Mouse (Mus musculus) c-Kit-positive CD71-negative TER-119-negative erythroid progenitor cells, embryonic 14.5 days (primary cell): ENCODE measurements around the gene Rbm19.

Experiments
- DNase-seq: peaks from one replicate; pipeline ENCODE4 v3.0.0-alpha.2; 2013; ENCODE audit warnings: low read depth

Gene Rbm19

DNA sequence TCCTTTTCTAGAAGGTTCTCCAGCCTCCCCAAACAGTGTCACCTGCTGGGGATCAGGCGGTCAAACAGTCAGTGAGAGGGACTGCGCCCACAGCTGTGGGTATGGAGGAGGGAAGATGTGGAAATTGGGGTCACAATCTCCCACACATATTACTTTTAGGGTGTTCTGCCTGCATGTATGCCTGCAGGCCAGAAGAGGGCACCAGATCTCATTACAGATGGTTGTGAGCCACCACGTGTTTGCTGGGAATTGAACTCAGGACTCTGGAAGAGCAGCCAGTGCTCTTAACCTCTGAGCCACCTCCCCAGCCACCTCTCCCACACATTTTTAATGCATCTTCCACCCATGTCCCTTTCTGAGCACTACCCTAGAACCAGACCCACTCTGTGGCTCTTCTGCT lies 88.1 kb downstream of the Rbm19 start:
- DNase-seq = no peak

DNA sequence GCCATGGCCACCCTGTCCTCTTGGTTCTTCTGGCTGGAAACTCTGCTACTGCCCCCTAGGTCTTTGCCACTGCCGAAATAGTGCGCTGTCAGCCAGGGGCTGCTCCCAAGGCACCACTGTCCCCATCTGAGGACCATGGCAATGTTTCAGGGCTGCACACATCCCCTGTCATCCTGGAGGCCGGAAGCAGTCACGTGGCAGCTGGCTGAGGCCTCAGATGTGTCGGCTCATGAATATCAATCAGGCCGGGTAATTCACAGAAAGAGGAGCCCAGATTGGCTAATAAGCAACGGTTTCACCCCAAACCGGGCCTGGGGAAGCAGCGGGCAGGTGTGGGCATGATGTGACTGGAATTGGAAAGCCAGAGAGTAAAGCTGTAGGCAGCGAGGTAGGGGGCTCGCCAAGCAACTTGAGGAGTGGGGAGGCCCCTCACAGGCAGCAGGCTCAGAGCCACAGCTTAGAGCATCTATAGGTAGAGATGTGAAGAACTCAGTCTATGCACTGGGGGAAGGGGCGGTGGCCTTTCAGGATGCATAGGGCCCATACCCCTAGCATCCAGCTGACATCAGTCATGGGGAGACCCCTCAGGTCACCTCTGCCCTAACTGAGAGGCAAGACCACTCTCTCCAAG lies 90.2 kb downstream of the Rbm19 start:
- no peak for DNase-seq

DNA sequence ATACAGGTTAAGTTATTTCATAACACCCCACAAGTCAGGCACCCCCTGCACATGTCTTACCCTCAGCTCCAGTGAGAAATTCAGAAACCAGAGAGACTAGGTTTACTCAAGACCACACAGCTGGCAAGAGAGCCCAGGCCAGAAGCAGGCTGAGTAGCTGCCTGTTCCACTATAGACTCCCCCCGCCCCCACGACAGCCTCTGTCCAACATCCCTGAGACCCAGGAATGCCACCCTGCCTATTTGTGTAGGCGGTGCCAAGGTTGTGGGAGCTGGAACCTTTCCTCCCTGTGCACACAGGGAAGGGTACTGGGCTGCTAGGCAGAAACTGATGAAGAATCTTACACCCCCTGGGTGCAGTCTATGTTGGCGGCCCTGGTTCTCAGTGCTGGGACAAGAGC lies 91.2 kb downstream of the Rbm19 start:
- DNase-seq = no peak

DNA sequence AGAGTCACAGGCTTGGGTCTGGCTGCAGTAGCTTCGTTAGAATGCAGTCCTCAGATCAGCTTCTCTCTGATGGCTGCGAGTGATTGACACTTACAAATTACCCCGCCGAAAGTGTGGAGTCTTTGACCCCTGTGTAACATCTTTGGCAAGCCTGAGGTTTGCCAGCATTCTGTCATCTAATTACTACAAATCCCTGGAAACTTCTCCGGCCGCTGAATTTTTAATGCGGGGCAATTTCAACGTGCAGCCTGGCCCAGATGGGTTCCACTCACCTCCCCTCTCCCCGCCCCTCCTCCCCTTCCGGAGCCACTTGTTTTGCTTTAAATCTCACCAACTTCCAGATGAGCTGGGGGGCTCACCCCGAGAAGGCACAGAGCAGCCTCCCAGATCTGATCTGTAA lies 94.4 kb downstream of the Rbm19 start:
- no peak for DNase-seq

DNA sequence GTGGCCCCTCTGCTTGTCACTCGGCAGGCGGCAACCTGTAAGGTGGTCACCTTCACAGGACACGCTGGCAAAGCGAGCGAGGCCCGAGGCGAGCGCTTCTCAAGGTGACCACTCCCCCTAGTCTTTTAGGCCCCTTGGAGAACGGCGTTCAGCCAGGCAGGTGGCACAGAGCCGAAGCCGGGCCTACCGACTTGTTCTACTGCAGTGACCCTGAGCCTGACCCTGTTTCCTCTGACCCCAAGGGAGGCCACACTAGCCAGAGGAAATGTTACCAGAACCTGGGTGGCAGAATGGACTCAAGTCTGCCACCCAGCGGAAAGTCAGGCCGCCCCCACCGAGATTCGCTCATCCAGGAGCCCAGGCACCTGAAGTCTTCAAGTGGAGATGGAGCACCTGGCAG lies 94.9 kb downstream of the Rbm19 start:
- DNase-seq = no peak

DNA sequence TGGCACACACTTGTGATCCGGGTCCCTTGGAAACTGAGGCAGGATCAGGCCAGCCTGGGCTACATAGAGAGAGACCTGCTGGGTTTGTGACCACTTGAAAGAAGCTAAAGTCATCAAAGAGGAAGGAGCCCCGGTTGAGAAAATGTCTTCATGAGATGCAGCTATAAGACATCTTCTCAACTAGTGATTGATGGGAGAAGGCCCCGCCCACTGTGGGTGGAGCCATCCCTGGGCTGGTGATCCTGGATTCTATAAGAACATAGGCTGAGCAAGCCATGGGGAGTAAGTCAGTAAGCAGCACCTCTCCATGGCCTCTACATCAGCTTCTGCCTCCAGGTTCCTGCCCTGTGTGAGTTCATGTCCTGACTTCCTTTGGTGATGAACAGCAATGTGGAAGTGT lies 98.2 kb downstream of the Rbm19 start:
- no peak for DNase-seq

DNA sequence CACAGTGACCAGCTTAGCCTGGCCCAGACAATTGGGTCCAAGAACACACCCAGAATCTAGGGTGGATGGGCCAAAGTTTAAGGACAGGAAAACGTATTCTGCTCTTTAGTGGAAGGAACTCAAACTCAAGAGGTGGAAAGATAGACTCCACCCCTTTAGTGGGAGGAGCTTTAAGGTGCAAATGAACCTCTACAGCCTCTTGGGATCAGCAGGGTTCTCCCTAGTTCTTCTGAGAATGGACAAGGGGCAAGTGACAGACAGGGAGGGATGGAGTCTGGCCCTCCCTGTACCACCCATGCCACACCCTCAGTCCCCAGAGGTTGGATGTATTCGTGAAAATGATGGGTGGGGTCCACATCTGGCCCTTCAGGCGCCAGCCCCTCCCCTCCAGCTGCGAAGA lies 105.0 kb downstream of the Rbm19 start:
- no peak for DNase-seq

DNA sequence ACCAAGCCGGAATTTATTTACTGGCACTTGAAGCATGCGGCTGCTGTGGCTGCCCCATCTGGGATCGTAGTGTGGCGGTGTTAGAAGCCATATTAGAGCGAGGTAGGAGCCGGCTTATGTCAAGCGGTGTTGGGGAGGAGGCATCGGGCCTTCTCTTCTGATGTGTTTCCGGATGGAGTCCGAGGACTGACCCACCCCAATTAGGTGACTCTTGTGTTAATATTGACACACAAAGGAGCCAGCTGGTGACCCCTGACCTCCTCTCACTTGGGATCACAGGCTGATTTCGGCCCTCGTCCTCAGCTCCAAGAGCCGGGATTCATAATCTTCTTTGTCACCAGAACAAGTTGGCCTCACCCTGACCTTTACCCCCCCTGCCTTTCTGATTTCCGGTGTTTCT lies 109.1 kb downstream of the Rbm19 start:
- DNase-seq = no peak

DNA sequence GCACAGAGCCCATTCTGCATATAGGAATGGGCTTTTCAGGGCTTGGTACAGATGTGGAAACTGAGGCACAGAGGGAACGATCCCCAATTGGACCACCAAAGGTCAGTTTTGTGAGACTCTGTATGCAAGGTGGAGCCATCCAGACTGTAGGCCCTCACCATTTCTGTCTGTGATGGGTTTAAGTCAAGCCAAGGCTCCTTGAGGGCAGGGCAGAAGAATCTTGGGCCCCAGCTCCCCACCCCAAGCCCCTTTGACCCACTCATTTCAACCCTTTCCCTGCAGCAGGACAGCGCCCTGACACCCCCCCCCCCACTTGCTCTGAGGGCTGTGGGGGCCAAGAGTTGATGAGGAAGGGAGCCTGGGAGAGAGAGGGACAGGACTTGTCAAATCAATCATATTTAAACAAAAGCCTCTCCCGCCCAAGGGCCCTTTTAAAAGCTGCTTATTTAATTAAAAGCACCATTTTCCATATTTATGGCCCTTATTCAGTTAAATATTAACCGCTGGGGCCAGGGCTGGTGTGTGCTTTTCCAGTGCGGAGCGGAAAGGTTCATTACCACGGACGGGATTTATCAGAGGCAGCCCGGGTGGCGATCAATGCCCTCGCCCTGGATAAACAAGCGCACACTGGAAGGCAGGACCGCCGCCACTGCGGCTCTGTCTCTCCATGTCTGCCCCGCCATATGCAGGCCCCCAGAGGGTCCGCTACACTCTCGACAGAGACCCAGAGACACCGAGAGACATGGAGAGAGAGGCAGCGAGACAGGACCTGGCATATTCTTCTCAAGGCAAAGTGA lies 112.5 kb downstream of the Rbm19 start:
- DNase-seq = no peak

DNA sequence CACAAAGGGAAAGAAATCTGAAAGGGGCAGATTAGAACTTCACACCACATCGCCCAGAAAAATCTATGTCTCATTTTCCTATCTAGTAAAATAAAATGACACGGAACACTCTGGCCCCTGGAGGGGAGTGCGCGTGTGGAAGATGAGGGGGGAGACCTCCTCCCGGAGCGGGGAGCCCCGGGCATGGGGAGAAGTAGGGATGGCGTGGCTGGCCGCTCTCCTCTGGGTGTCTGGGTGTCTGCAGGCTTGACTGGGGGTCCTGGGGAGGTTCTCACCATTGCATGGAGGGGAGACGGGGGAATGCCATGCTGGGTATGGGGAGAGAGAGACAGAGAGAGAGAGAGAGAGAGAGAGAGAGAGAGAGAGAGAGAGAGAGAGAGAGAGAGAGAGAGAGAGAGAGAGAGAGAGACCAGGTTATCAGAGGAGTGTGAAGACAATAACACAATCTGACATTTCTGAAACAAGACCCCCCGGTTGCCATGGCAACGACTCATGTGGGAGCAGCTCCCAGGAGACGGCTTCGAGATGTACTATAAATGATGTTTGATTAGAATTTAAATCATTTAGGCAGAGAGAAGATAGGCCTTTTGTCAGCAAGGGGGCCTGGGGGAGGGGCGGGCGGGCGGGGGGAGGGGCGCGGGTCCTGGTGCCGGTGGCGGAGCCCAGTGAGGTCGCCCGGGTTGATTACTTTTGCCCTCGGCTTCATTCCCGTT lies 115.3 kb downstream of the Rbm19 start:
- DNase-seq = no peak

DNA sequence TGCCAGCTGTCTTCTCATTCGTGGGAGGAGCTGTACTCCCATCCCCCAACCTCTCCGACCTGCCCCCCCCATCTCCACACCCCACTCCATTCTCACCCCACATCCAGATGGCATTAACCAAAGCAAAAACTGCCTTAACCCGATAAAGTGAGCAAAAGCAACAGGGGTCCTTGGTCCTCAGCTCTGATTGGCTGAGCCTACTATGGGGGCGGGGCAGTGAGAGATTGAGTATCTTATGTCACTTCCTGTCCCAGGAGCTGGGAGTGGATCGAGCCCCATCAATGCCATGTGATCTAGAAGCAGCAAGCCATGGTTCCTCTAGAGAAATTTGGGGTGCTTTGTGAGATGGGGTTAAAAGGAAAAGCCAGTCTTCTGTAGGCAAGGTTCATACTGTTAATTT lies 118.9 kb downstream of the Rbm19 start:
- DNase-seq = no peak

DNA sequence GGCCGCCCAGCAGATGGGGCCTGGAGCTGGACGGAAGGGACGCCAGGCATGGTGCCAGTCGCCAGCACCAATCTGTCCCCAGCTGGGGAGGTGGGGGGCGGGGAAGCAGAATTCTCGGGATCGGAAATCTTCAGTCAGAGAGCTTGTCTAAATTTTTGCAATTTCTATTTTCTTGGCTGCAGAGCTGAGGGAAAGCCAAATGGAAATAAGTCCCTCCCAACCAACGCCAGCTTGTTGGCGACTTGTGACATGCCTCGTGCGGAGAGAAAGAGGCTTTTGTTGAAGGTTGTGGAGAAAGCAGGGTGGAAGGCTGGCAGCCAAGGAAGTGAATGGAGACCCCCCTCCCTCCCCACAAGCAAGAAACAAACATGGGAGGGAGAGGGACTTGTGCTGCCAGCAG lies 119.3 kb downstream of the Rbm19 start:
- no peak for DNase-seq

DNA sequence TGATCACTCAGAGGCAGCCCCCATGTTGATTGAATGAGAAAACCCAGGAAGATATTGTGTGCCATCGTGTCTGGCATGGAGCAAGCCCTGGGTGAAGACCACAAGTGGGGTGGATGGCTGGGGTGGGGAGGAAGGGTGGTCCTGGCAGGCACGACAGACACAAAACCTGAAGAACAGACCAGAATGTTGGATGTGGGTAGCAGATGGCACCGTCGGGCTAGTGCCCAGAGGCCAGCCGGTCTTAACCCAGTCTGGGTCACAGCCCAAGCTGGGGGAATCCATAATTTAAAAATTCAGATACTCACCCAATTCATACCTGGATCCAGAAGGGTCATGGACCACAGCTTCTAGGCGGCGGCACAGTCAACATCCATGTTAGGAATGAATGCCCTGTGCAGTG lies 123.8 kb downstream of the Rbm19 start:
- no peak for DNase-seq

DNA sequence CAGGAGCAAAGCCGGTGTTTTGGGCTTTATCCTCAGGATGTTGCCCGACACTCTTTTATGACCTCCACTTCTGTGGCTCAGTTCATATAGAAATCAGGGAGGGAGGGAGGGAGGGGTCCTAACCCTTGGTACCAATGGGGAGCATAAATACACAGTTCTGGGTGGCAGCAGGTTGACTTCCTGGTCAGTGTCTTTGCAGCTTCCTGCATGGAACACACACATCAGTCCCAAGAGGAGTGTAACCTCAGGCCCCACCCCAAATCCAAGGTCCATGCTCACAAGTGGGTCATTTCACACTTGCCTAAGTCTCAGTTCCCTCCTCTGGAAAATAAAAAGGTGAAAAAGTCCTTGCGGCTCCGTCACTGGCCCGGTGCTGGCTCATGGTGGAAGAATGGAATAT lies 129.1 kb downstream of the Rbm19 start:
- no peak for DNase-seq
